Mouse (Mus musculus): ENCODE results near the gene Crk.

- TF ChIP-seq CTCF (IDR thresholded peaks at IDR 0.05; ENCODE audit: insufficient read depth, low read length) (no peak), POLR2A (IDR thresholded peaks at IDR 0.05; ENCODE audit: borderline replicate concordance, extremely low read depth, low read depth, low read length) (no peak)
Observed at GRCm38 (mm10) chr11:75674875-75675274, 4.2 kb upstream of the Crk start.

Data from lung, adult 2 months (tissue).